Mouse (Mus musculus) lung, adult 2 months (tissue): ENCODE measurements around the gene Nhp2. TPM values are rescaled to one million over a fixed set of nuclear protein-coding genes. Genes with fewer than 3 reads are reported as not detected.
"Not testable (repeated sequence)": the region's sequence is repeated elsewhere in the genome, so short reads cannot be mapped to it uniquely, and the experiment has no call there.

Experiments
- DNase-seq: peaks from one replicate; pipeline ENCODE4 v3.0.0; 2022
- H3K4me1 ChIP-seq: fragments of 200-500 bp; 2 replicates; pipeline ENCODE4 v1.6.1; 2011; ENCODE audit warnings: low read length; ENCODE audit not compliant: control insufficient read depth, insufficient read depth
- H3K4me3 ChIP-seq: fragments of 200-500 bp; replicated peaks from 2 replicates; pipeline ENCODE3; 2011; ENCODE audit warnings: low read depth, mild to moderate bottlenecking, control low read depth, low read length; ENCODE audit errors: extremely low read depth
- CTCF ChIP-seq: fragments of 200-500 bp; IDR thresholded peaks from 2 replicates; pipeline ENCODE4 v1.5.1; 2011; ENCODE audit warnings: mild to moderate bottlenecking, low read length, control low read depth; ENCODE audit not compliant: insufficient read depth
- POLR2A ChIP-seq: fragments of 200-500 bp; IDR thresholded peaks from 2 replicates; pipeline ENCODE4 v1.6.1; 2011; ENCODE audit warnings: low read depth, mild to moderate bottlenecking, control low read depth, low read length, borderline replicate concordance; ENCODE audit errors: extremely low read depth
- WGBS: fragments of 180-500 bp; shearing (Covaris S2); methylation state at CpG from one replicate; pipeline ENCODE4 v1.1.7; 2018; 5-methylcytosine and 5-hydroxymethylcytosine counted together
- polyA plus RNA-seq: library from polyadenylated mRNA; depleted of rRNA; stranded (reverse); fragments of >200 nt; gene quantifications from 2 replicates; pipeline ENCODE4 v1.2.3, GENCODE M21; 2012

Gene Nhp2
- polyA plus RNA-seq, 1 experiment = 33.3 TPM

- TF ChIP-seq POLR2A (no peak), CTCF (no peak)
- 63% methylated on average over 6 of the region's 6 CpGs for WGBS
Measured at GRCm38 (mm10) chr11:51632130-51632753, 12.7 kb downstream of the Nhp2 start.

GRCm38 (mm10) chr11:51633200-51633599 is 13.7 kb downstream of the Nhp2 start:
- not testable (repeated sequence) for H3K4me3 ChIP-seq, DNase-seq
- 80% methylated on average over 7 of the region's 7 CpGs for WGBS
- peaks cover 13% of the 10 kb centered on the region for H3K4me1 ChIP-seq

More at GRCm38 (mm10) chr11:51632130-51632753, 12.7 kb downstream of the Nhp2 start:
- peaks cover 13% of the 10 kb centered on the region for H3K4me1 ChIP-seq
- H3K4me3 ChIP-seq = no peak overlapping the region
- DNase-seq = no peak

GRCm38 (mm10) chr11:51633721-51634120 is 14.2 kb downstream of the Nhp2 start:
- TF ChIP-seq POLR2A (no peak), CTCF (no peak)
- H3K4me3 ChIP-seq = no peak overlapping the region
- DNase-seq = no peak
- 94% methylated on average over 3 of the region's 3 CpGs for WGBS
- peaks cover 13% of the 10 kb centered on the region for H3K4me1 ChIP-seq

- Histone ChIP-seq H3K4me3 (peak overlapping the region; percentile 75), H3K4me1 (peaks cover 13% of the 10 kb centered on the region)
- under 1% methylated on average over 6 of the region's 6 CpGs for WGBS
- TF ChIP-seq CTCF (no peak), POLR2A (no peak)
- DNase-seq = no peak
Measured at GRCm38 (mm10) chr11:51635127-51635524, 15.6 kb downstream of the Nhp2 start.

- Histone ChIP-seq H3K4me3 (peak within 1 kb of the TSS; percentile 75), H3K4me1 (peaks cover 13% of the 10 kb centered on the region)
- TF ChIP-seq CTCF = no peak
- TF ChIP-seq POLR2A = peak; percentile 49; the same call in 1 of the 2 replicates
- WGBS = under 1% methylated on average over 61 of the region's 61 CpGs
- peak; percentile 91 for DNase-seq
Measured at GRCm38 (mm10) chr11:51635525-51636322, 16.2 kb downstream of the Nhp2 start, which contains the start of gene Rmnd5b. Gene Rmnd5b (minus strand): TSS chr11:51635896.

GRCm38 (mm10) chr11:51636323-51636684 is 16.8 kb downstream of the Nhp2 start:
- Histone ChIP-seq H3K4me3 (peak overlapping the region; percentile 75), H3K4me1 (peaks cover 17% of the 10 kb centered on the region)
- 5% methylated on average over 6 of the region's 6 CpGs for WGBS
- TF ChIP-seq POLR2A = 0 out of 2 replicates have a peak, but pooled peaks have one; percentile 24
- TF ChIP-seq CTCF = peak; percentile 66
- peak; percentile 40 for DNase-seq

GRCm38 (mm10) chr11:51637971-51638414 is 18.5 kb downstream of the Nhp2 start:
- peak overlapping the region; percentile 4 for H3K4me3 ChIP-seq
- H3K4me1 ChIP-seq = peaks cover 11% of the 10 kb centered on the region
- DNase-seq = peak; percentile 35
- 6% methylated on average over 17 of the region's 17 CpGs for WGBS
- TF ChIP-seq CTCF (no peak), POLR2A (no peak)

- H3K4me1 ChIP-seq = peaks cover 16% of the 10 kb centered on the region
- H3K4me3 ChIP-seq = no peak overlapping the region
- 50% methylated on average over 5 of the region's 5 CpGs for WGBS
- no peak for TF ChIP-seq POLR2A
- TF ChIP-seq CTCF = no peak
- DNase-seq = no peak
Measured at GRCm38 (mm10) chr11:51638497-51638896, 19.0 kb downstream of the Nhp2 start.

- H3K4me1 ChIP-seq = peaks cover 23% of the 10 kb centered on the region
- DNase-seq = peak; percentile 46
- TF ChIP-seq POLR2A (no peak), CTCF (no peak)
- WGBS = 45% methylated on average over 7 of the region's 7 CpGs
- no peak overlapping the region for H3K4me3 ChIP-seq
Measured at GRCm38 (mm10) chr11:51640748-51641147, 21.2 kb downstream of the Nhp2 start.
